Mouse (Mus musculus) R1 (cell line): ENCODE measurements at regions not wholly inside any gene's neighbourhood (a gene's known extent, or its start where the extent isn't known, plus 50 kb on each side); places are given as distances from the start of the nearest gene placed in this dataset.

Experiments
- DNase-seq: peaks from one replicate; pipeline ENCODE4 v3.0.0-alpha.2; 2018; ENCODE audit warnings: low read depth, low spot score

- DNase-seq = no peak
Observed at GRCm38 (mm10) chr15:6014982-6015381, 284.6 kb upstream of the Dab2 start.

GRCm38 (mm10) chr15:6016637-6017049 lies 282.9 kb upstream of the Dab2 start:
- DNase-seq = peak; percentile 65

- no peak for DNase-seq
Observed at GRCm38 (mm10) chr15:6025543-6025942, 274.0 kb upstream of the Dab2 start.

- DNase-seq = no peak
Observed at GRCm38 (mm10) chr15:6029214-6029613, 270.4 kb upstream of the Dab2 start.

GRCm38 (mm10) chr15:6030396-6030795 lies 269.2 kb upstream of the Dab2 start:
- peak; percentile 95 for DNase-seq

GRCm38 (mm10) chr15:6034156-6034555 lies 265.4 kb upstream of the Dab2 start:
- DNase-seq = peak; percentile 89

GRCm38 (mm10) chr15:6044511-6045256 lies 254.9 kb upstream of the Dab2 start:
- DNase-seq = peak; percentile 93

GRCm38 (mm10) chr15:6055703-6056102 lies 243.9 kb upstream of the Dab2 start:
- DNase-seq = no peak

GRCm38 (mm10) chr15:6056887-6057626 lies 242.5 kb upstream of the Dab2 start:
- no peak for DNase-seq

- no peak for DNase-seq
Observed at GRCm38 (mm10) chr15:6059361-6059760, 240.2 kb upstream of the Dab2 start.

GRCm38 (mm10) chr15:6059790-6060189 lies 239.8 kb upstream of the Dab2 start:
- peak; percentile 33 for DNase-seq

- DNase-seq = no peak
Observed at GRCm38 (mm10) chr15:6060649-6061048, 238.9 kb upstream of the Dab2 start.

- no peak for DNase-seq
Observed at GRCm38 (mm10) chr15:6065100-6065499, 234.5 kb upstream of the Dab2 start.

- no peak for DNase-seq
Observed at GRCm38 (mm10) chr15:6067380-6067779, 232.2 kb upstream of the Dab2 start.

- no peak for DNase-seq
Observed at GRCm38 (mm10) chr15:6068371-6068770, 231.2 kb upstream of the Dab2 start.

GRCm38 (mm10) chr15:6071873-6072272 lies 227.7 kb upstream of the Dab2 start:
- DNase-seq = no peak

- no peak for DNase-seq
Observed at GRCm38 (mm10) chr15:6072920-6073319, 226.7 kb upstream of the Dab2 start.

- DNase-seq = peak; percentile 68
Observed at GRCm38 (mm10) chr15:6080714-6081635, 218.6 kb upstream of the Dab2 start.

GRCm38 (mm10) chr15:6087208-6087607 lies 212.4 kb upstream of the Dab2 start:
- DNase-seq = no peak

- DNase-seq = no peak
Observed at GRCm38 (mm10) chr15:6088498-6088897, 211.1 kb upstream of the Dab2 start.

- no peak for DNase-seq
Observed at GRCm38 (mm10) chr15:6129697-6130096, 169.9 kb upstream of the Dab2 start.

- DNase-seq = no peak
Observed at GRCm38 (mm10) chr15:6132216-6132615, 167.4 kb upstream of the Dab2 start.
